Mouse (Mus musculus) bone marrow macrophage, adult 2 months (primary cell): ENCODE data around the gene Bhlhe41.

Source experiments
- CTCF ChIP-seq: IDR thresholded peaks from 2 replicates; pipeline ENCODE4 v1.5.1; 2012; ENCODE audit warnings: low read depth, mild to moderate bottlenecking, low read length, moderate library complexity
- POLR2A ChIP-seq: IDR thresholded peaks from 2 replicates; pipeline ENCODE4 v1.6.1; 2012; ENCODE audit warnings: mild to moderate bottlenecking, low read depth, low read length, borderline replicate concordance

DNA sequence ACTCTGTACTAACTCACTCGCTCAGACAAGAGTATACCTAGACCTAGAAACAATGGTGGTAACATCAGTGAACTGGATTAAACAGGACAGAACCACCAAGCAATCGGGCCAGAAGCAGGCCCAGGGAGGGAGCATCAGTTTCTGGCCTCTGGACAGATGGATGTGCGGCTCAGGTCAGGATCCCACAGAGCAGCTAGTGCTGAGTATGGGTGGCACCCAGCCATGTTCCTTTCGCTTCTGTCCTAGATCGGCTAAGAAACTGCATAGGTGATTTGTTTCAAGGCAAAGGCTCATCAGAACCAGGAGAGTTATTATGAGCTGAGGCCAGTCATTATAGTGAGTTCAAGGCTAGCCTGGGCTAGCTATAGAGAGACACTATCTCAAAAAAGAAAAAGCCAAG, 38.8 kb upstream of the Bhlhe41 start:
- TF ChIP-seq POLR2A, result no peak
- TF ChIP-seq CTCF, result no peak
